Mouse (Mus musculus) kidney, embryonic 15.5 days (tissue): ENCODE data around the gene Akap13. TPM values are rescaled to one million over a fixed set of nuclear protein-coding genes. Genes with fewer than 3 reads are reported as not detected.
"Not testable (repeated sequence)": the region's sequence is repeated elsewhere in the genome, so short reads cannot be mapped to it uniquely, and the experiment has no call there.

Source experiments
- ATAC-seq: fragments of 200-750 bp; cut with Nextera tagmentation; replicated peaks from 2 replicates; pipeline ENCODE4 v1.8.0; 2017; ENCODE audit warnings: moderate TSS enrichment; ENCODE audit not compliant: low FRiP score
- H3K27ac ChIP-seq: fragments of 300-500 bp; sonication (generic); 2 replicates; pipeline ENCODE4 v1.5.1; 2015; ENCODE audit warnings: mild to moderate bottlenecking, inconsistent platforms
- H3K27me3 ChIP-seq: fragments of 300-500 bp; sonication (generic); 2 replicates; pipeline ENCODE4 v1.6.1; 2015; ENCODE audit warnings: inconsistent platforms
- H3K36me3 ChIP-seq: fragments of 300-500 bp; sonication (generic); 2 replicates; pipeline ENCODE4 v1.6.1; 2015; ENCODE audit warnings: inconsistent platforms
- H3K4me1 ChIP-seq: fragments of 300-500 bp; sonication (generic); 2 replicates; pipeline ENCODE4 v1.6.1; 2015; ENCODE audit warnings: inconsistent platforms
- H3K4me2 ChIP-seq: fragments of 300-500 bp; sonication (generic); 2 replicates; pipeline ENCODE4 v1.6.1; 2015; ENCODE audit warnings: moderate library complexity, mild to moderate bottlenecking, inconsistent platforms
- H3K4me3 ChIP-seq: fragments of 300-500 bp; sonication (generic); replicated peaks from 2 replicates; pipeline ENCODE4 v1.5.1; 2015; ENCODE audit warnings: mild to moderate bottlenecking, inconsistent platforms
- H3K9ac ChIP-seq: fragments of 300-500 bp; sonication (generic); 2 replicates; pipeline ENCODE4 v1.6.1; 2015; ENCODE audit warnings: mild to moderate bottlenecking, inconsistent platforms
- H3K9me3 ChIP-seq: fragments of 300-500 bp; sonication (generic); replicated peaks from 2 replicates; pipeline ENCODE4 v1.6.1; 2016; ENCODE audit warnings: inconsistent platforms
- WGBS: fragments of 180-500 bp; shearing (Covaris S2); methylation state at CpG from one replicate; pipeline ENCODE4 v1.1.7; 2015; ENCODE audit warnings: mixed read lengths; 5-methylcytosine and 5-hydroxymethylcytosine counted together
- polyA plus RNA-seq: library from polyadenylated mRNA; unstranded; fragments of >200 nt; fragmentation: Nextera tagmentation; extraction: Ambion mirVana; gene quantifications from 2 replicates; pipeline ENCODE4 v1.2.1, GENCODE M21; 2015

Gene Akap13
- polyA plus RNA-seq, 1 experiment from 2014 or later = 49.7 TPM

DNA sequence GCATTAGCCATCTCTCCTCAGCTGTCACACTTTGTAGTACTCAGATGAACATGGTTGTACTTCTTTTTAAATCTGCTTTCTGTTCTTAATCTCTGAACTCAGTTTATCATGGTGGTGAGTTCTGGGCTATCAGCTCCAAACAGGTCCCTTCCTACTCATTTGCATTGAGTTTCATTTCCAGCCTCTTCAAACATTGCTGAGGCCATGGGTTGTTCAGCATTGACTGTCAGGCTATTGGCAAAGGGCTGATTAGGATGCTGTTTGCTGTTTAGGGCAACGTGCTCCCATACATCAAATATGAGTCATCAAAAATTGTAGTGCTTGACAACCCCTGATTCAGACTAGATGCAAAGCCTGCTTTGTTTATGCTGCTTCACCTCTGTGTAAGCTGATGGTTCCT lies 268.7 kb downstream of the Akap13 start:
- WGBS = 97% methylated on average over 1 of the region's 1 CpGs

DNA sequence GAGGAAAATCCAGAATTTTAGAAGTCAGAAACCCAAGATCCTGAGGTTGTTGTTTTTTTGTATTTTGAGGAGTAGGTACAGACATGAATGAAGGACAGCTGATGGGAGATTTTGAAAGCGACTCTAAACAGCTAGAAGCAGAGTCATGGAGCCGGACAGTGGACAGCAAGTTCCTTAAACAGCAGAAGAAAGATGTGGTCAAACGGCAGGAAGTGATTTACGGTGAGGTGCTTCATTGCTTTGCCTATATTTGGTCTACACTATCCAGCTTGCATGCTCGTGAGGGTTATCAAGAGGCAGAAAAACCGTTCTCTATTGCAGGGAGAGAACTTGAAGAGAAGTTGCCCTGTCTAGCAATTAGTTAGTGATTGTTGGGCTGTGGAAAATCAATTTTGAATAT lies 270.6 kb downstream of the Akap13 start:
- Histone ChIP-seq H3K27me3 (no peaks in the 10 kb centered on the region), H3K9ac (no peak overlapping the region), H3K27ac (no peak overlapping the region), H3K36me3 (peaks cover 79% of the 10 kb centered on the region), H3K4me3 (no peak overlapping the region), H3K9me3 (no peaks in the 10 kb centered on the region), H3K4me1 (no peaks in the 10 kb centered on the region), H3K4me2 (no peak overlapping the region)
- no peak for ATAC-seq
- WGBS = 83% methylated on average over 6 of the region's 6 CpGs

More for the DNA sequence above, 268.7 kb downstream of the Akap13 start:
- H3K4me3 ChIP-seq = no peak overlapping the region
- no peaks in the 10 kb centered on the region for H3K27me3 ChIP-seq
- no peak overlapping the region for H3K27ac ChIP-seq
- H3K36me3 ChIP-seq = peaks cover 78% of the 10 kb centered on the region
- no peak for ATAC-seq
- no peaks in the 10 kb centered on the region for H3K9me3 ChIP-seq
- H3K4me1 ChIP-seq = no peaks in the 10 kb centered on the region
- no peak overlapping the region for H3K9ac ChIP-seq
- H3K4me2 ChIP-seq = no peak overlapping the region

- no peak overlapping the region for H3K4me3 ChIP-seq
- no peak overlapping the region for H3K4me2 ChIP-seq
- H3K27ac ChIP-seq = no peak overlapping the region
- H3K9me3 ChIP-seq = no peaks in the 10 kb centered on the region
- H3K9ac ChIP-seq = no peak overlapping the region
- 93% methylated on average over 9 of the region's 9 CpGs for WGBS
- no peaks in the 10 kb centered on the region for H3K4me1 ChIP-seq
- no peaks in the 10 kb centered on the region for H3K27me3 ChIP-seq
- no peak for ATAC-seq
- peaks cover 83% of the 10 kb centered on the region for H3K36me3 ChIP-seq
Observed at GRCm38 (mm10) chr7:75726867-75727266, 271.5 kb downstream of the Akap13 start.

DNA sequence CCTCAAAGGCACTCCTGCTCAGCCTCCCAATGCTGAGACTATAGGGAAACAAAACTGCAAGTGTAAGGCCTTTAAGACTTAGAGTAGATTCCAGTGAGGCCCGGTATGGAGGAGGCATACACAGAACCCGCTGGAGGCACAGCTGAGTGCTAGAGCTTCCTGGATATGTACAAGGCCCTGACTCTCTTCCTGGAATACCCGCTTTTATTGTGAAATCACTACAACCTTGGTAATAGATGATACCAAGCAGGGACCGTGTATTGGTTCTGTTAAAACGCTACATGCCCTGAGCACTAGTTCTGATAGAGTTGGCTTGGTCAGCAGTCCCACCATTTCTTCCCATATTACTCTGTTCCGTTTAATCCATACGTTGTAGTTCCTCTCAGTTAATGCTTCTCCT lies 274.3 kb downstream of the Akap13 start:
- Histone ChIP-seq H3K4me1 (no peaks in the 10 kb centered on the region), H3K4me2 (no peak overlapping the region), H3K36me3 (peaks cover 93% of the 10 kb centered on the region), H3K9me3 (no peaks in the 10 kb centered on the region), H3K9ac (no peak overlapping the region), H3K27ac (no peak overlapping the region), H3K4me3 (no peak overlapping the region), H3K27me3 (no peaks in the 10 kb centered on the region)
- WGBS = 93% methylated on average over 7 of the region's 7 CpGs
- no peak for ATAC-seq

DNA sequence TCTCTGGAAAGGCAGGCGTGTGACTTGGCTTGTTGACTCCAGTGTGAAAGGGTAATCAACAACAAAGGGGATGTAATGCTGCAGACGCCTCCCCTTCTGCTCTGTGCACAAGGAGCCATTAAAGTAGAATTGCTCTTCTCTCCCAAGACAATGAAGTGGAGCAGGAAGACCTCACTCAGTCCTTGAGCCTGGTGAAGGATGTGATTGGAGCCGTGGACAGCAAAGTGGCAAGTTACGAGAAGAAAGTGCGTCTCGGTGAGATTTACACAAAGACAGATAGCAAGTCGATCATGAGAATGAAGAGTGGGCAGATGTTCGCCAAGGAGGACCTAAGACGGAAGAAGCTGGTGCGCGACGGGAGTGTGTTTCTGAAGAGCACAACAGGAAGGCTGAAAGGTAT lies 274.9 kb downstream of the Akap13 start:
- no peaks in the 10 kb centered on the region for H3K27me3 ChIP-seq
- H3K27ac ChIP-seq = no peak overlapping the region
- H3K9ac ChIP-seq = no peak overlapping the region
- no peaks in the 10 kb centered on the region for H3K4me1 ChIP-seq
- peaks cover 94% of the 10 kb centered on the region for H3K36me3 ChIP-seq
- H3K4me2 ChIP-seq = no peak overlapping the region
- 79% methylated on average over 12 of the region's 12 CpGs for WGBS
- no peak for ATAC-seq
- H3K9me3 ChIP-seq = no peaks in the 10 kb centered on the region
- no peak overlapping the region for H3K4me3 ChIP-seq

- ATAC-seq = no peak
- WGBS = 51% methylated on average over 2 of the region's 2 CpGs
- Histone ChIP-seq H3K27me3 (no peaks in the 10 kb centered on the region), H3K36me3 (peaks cover 94% of the 10 kb centered on the region), H3K4me1 (no peaks in the 10 kb centered on the region), H3K4me2 (no peak overlapping the region), H3K4me3 (no peak overlapping the region), H3K27ac (peak overlapping the region; percentile 39; the same call in 1 of the 2 replicates), H3K9ac (no peak overlapping the region), H3K9me3 (no peaks in the 10 kb centered on the region)
Observed at GRCm38 (mm10) chr7:75731951-75732350, 276.6 kb downstream of the Akap13 start.

DNA sequence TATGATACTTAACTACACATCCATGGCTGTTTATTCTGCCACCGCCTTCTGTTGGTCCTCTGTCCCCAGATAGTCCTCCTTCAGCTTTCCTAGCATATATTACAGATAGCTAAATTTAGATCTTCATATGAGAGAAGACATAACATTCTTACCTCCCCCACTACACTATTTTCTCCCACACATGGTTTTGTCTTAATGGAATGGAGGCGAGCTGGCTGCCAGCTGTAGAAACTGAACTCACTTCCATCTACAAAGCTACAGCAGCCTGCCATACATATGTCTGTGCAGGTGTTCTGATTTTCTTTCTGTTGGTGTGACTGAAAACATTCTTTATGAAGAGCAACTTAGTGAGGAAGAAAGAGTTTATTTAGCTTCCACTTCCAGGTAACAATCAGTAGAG lies 277.8 kb downstream of the Akap13 start:
- H3K4me1 ChIP-seq = no peaks in the 10 kb centered on the region
- H3K4me3 ChIP-seq = no peak overlapping the region
- WGBS = 90% methylated on average over 2 of the region's 2 CpGs
- H3K9ac ChIP-seq = no peak overlapping the region
- ATAC-seq = no peak
- no peak overlapping the region for H3K27ac ChIP-seq
- no peaks in the 10 kb centered on the region for H3K27me3 ChIP-seq
- peaks cover 94% of the 10 kb centered on the region for H3K36me3 ChIP-seq
- no peak overlapping the region for H3K4me2 ChIP-seq
- H3K9me3 ChIP-seq = no peaks in the 10 kb centered on the region

DNA sequence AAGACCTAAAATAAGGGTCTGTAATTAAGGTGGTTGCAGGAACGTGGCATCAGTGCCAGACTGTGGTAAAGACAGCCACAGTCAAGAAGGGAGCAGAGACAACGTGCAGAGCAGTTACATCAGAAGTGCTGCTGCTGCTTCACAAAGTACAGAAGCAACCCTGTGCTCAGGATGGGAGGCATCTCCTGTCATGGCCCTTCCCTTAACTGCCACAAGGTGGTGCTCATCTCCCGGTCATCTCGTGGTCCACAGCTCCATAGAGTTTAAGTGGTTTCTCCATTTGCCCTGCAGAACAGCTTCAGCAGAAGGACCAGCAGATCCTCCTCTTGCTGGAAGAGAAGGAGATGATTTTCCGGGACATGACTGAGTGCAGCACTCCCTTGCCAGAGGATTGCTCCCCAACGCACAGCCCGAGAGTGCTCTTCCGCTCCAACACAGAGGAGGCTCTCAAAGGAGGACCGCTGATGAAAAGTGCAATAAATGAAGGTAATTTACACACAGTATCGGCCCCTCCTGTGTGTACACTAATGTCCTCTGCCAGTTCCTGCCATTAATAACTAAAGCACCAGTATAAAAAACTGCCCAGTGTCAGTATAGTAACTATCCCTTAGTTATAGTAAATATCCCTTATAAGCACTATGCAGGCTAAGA lies 283.9 kb downstream of the Akap13 start:
- WGBS = 46% methylated on average over 10 of the region's 10 CpGs
- H3K36me3 ChIP-seq = peaks cover 86% of the 10 kb centered on the region
- no peaks in the 10 kb centered on the region for H3K9me3 ChIP-seq
- H3K4me3 ChIP-seq = no peak overlapping the region
- no peak overlapping the region for H3K27ac ChIP-seq
- peak; percentile 75; the same call in 1 of the 2 replicates for ATAC-seq
- H3K4me2 ChIP-seq = no peak overlapping the region
- H3K4me1 ChIP-seq = no peaks in the 10 kb centered on the region
- no peaks in the 10 kb centered on the region for H3K27me3 ChIP-seq
- H3K9ac ChIP-seq = no peak overlapping the region

DNA sequence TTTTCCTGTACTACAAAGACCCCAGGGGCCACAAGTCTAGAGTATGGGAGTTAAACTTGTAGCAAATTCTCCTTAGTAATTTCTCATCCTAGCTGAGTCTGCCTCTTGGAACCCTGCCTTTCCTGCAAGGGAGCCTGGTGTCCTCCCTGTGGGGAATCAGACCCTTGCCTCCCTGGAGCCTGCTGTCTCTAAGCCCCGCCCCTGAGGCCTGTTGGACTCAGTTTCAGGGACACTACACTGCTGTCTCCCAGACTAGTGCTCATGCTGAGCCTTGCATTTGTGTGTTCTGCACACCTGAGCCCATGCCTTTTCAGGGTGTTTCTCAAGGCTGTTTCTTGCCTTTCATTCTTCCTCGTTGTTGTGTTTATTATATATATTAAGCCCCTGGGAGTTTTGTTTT lies 289.2 kb downstream of the Akap13 start:
- Histone ChIP-seq H3K4me2 (no peak overlapping the region), H3K9ac (no peak overlapping the region), H3K27ac (no peak overlapping the region), H3K27me3 (no peaks in the 10 kb centered on the region), H3K9me3 (no peaks in the 10 kb centered on the region), H3K4me1 (no peaks in the 10 kb centered on the region), H3K36me3 (peaks cover 87% of the 10 kb centered on the region), H3K4me3 (no peak overlapping the region)
- no peak for ATAC-seq
- 79% methylated on average over 2 of the region's 2 CpGs for WGBS

GRCm38 (mm10) chr7:75744978-75745638 lies 289.8 kb downstream of the Akap13 start:
- Histone ChIP-seq H3K27ac (no peak overlapping the region), H3K9me3 (no peaks in the 10 kb centered on the region), H3K27me3 (no peaks in the 10 kb centered on the region), H3K36me3 (peaks cover 87% of the 10 kb centered on the region), H3K4me3 (no peak overlapping the region), H3K4me2 (no peak overlapping the region), H3K9ac (no peak overlapping the region), H3K4me1 (no peaks in the 10 kb centered on the region)
- WGBS = 85% methylated on average over 7 of the region's 7 CpGs
- ATAC-seq = no peak

- 71% methylated on average over 3 of the region's 3 CpGs for WGBS
- H3K27me3 ChIP-seq, H3K9ac ChIP-seq, H3K4me3 ChIP-seq, H3K4me2 ChIP-seq, H3K9me3 ChIP-seq, H3K27ac ChIP-seq, H3K4me1 ChIP-seq, ATAC-seq: not testable (repeated sequence)
- peaks cover 88% of the 10 kb centered on the region for H3K36me3 ChIP-seq
Observed at GRCm38 (mm10) chr7:75745969-75746368, 290.6 kb downstream of the Akap13 start.

GRCm38 (mm10) chr7:75750581-75750980 lies 295.2 kb downstream of the Akap13 start:
- no peak overlapping the region for H3K4me2 ChIP-seq
- H3K36me3 ChIP-seq = peaks cover 76% of the 10 kb centered on the region
- ATAC-seq = no peak

More at GRCm38 (mm10) chr7:75750581-75750980, 295.2 kb downstream of the Akap13 start:
- WGBS = 76% methylated on average over 9 of the region's 9 CpGs
- H3K4me1 ChIP-seq = peaks cover 26% of the 10 kb centered on the region
- no peaks in the 10 kb centered on the region for H3K27me3 ChIP-seq
- no peak overlapping the region for H3K9ac ChIP-seq
- no peak overlapping the region for H3K4me3 ChIP-seq
- no peak overlapping the region for H3K27ac ChIP-seq
- H3K9me3 ChIP-seq = no peaks in the 10 kb centered on the region
